Mouse (Mus musculus) spleen, postnatal 4 days (tissue): ENCODE data around the gene Prkg1.

Source experiments
- DNase-seq, 2 experiments: peaks; one replicate each; pipeline ENCODE4 v3.0.0; 2022; ENCODE audit warnings: low spot score in 2 of 2

Gene Prkg1

GRCm38 (mm10) chr19:31040948-31041847, 723.6 kb downstream of the Prkg1 start:
- no peak for DNase-seq

GRCm38 (mm10) chr19:31038951-31039350, 725.9 kb downstream of the Prkg1 start:
- DNase-seq: no peak

GRCm38 (mm10) chr19:31031596-31031995, 733.2 kb downstream of the Prkg1 start:
- DNase-seq: no peak

- DNase-seq: no peak
These were observed 738.0 kb downstream of the Prkg1 start for GRCm38 (mm10) chr19:31026797-31027196.

- no peak for DNase-seq
These were observed 753.2 kb downstream of the Prkg1 start for GRCm38 (mm10) chr19:31011528-31012133.

GRCm38 (mm10) chr19:30998572-30998971, 766.3 kb downstream of the Prkg1 start:
- DNase-seq: no peak

- DNase-seq: no peak
These were observed 774.4 kb downstream of the Prkg1 start for GRCm38 (mm10) chr19:30990390-30990789.

GRCm38 (mm10) chr19:30982436-30982835, 782.4 kb downstream of the Prkg1 start:
- no peak for DNase-seq

GRCm38 (mm10) chr19:30978096-30978495, 786.7 kb downstream of the Prkg1 start:
- no peak for DNase-seq

- DNase-seq: no peak
These were observed 814.2 kb downstream of the Prkg1 start for GRCm38 (mm10) chr19:30950610-30951009.

GRCm38 (mm10) chr19:30948202-30948601, 816.6 kb downstream of the Prkg1 start:
- no peak for DNase-seq

- DNase-seq: no peak
These were observed 822.4 kb downstream of the Prkg1 start for GRCm38 (mm10) chr19:30942369-30942992.

GRCm38 (mm10) chr19:30938058-30938457, 826.8 kb downstream of the Prkg1 start:
- no peak for DNase-seq

- DNase-seq: no peak
These were observed 833.2 kb downstream of the Prkg1 start for GRCm38 (mm10) chr19:30931469-30932192.

- no peak for DNase-seq
These were observed 840.8 kb downstream of the Prkg1 start for GRCm38 (mm10) chr19:30924032-30924431.

- no peak for DNase-seq
These were observed 862.5 kb downstream of the Prkg1 start for GRCm38 (mm10) chr19:30902290-30902689.

- DNase-seq: no peak
These were observed 863.8 kb downstream of the Prkg1 start for GRCm38 (mm10) chr19:30901025-30901424.

- DNase-seq: no peak
These were observed 874.5 kb downstream of the Prkg1 start for GRCm38 (mm10) chr19:30890377-30890776.

GRCm38 (mm10) chr19:30889851-30890250, 875.0 kb downstream of the Prkg1 start:
- DNase-seq: no peak

- DNase-seq: no peak
These were observed 903.4 kb downstream of the Prkg1 start for GRCm38 (mm10) chr19:30861441-30861840.

- no peak for DNase-seq
These were observed 913.8 kb downstream of the Prkg1 start for GRCm38 (mm10) chr19:30851023-30851422.

GRCm38 (mm10) chr19:30844916-30845315, 919.9 kb downstream of the Prkg1 start:
- no peak for DNase-seq
